Mouse (Mus musculus): ENCODE data around the gene Rxfp1.

- no peak for TF ChIP-seq CTCF (IDR thresholded peaks at IDR 0.05)
- TF ChIP-seq EP300 (IDR thresholded peaks at IDR 0.05): no peak
Measured at GRCm38 (mm10) chr3:79784362-79784736, 46.7 kb upstream of the Rxfp1 start.
